Mouse (Mus musculus): ENCODE data around the gene Ranbp17. TPM values are rescaled to one million over a fixed set of nuclear protein-coding genes. Genes with fewer than 3 reads are reported as not detected.

Ranbp17 gene
- polyA plus RNA-seq, 1 experiment from 2014 or later, result 5.7 TPM

DNA sequence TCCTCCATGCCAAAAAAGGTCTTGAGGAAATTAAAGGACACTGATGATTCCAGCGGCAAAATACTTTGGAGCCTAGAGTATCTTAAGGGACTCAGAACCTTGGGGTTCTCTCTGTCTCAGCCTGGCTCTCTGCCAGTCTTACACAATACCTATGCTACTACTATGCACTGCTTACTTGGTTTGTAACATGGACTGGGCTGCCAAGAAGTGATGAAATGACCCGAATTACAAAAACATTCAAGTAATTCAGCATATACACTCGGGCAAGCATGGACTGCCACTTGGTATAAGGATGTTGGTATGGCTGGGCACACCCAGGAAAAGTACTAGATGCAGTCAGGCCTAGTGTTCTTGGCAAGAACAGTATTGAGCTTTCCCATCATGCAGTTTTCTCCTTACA, 114.8 kb downstream of the Ranbp17 start:
- Histone ChIP-seq H3K9me3 (no peaks in the 10 kb centered on the region), H3K27me3 (no peaks in the 10 kb centered on the region), H3K4me1 (no peaks in the 10 kb centered on the region), H3K36me3 (no peaks in the 10 kb centered on the region), H3K9ac (no peak overlapping the region), H3K4me3 (no peak overlapping the region), H3K27ac (no peak overlapping the region), H3K4me2 (replicated peaks) (no peak overlapping the region)
- WGBS, result 88% methylated on average over 3 of the region's 3 CpGs
- ATAC-seq (ENCODE audit: low FRiP score, low read depth), result no peak

DNA sequence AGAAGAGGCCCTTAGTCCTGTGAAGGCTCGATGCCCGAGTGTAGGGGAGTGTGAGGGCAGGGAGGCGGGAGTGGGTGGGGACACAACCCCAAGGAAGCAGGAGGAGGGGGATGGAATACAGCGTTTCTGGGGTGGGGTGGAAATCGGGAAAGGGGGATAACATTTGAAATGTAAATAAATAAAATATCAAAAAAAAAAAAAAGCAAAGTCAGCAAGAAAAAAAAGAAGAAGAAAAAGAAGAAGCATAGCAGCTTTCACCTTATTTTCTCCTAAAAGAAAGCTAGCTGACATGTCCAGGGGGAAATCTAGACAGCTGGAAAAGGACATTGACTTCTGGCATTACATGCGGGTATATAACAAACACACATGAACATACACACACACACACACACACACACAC, 117.3 kb downstream of the Ranbp17 start:
- Histone ChIP-seq H3K9ac (no peak overlapping the region), H3K27me3 (no peaks in the 10 kb centered on the region), H3K4me2 (replicated peaks) (no peak overlapping the region), H3K36me3 (no peaks in the 10 kb centered on the region), H3K4me3 (no peak overlapping the region), H3K27ac (no peak overlapping the region), H3K4me1 (no peaks in the 10 kb centered on the region), H3K9me3 (no peaks in the 10 kb centered on the region)
- WGBS, result 91% methylated on average over 6 of the region's 6 CpGs
- no peak for ATAC-seq (ENCODE audit: low FRiP score, low read depth)

DNA sequence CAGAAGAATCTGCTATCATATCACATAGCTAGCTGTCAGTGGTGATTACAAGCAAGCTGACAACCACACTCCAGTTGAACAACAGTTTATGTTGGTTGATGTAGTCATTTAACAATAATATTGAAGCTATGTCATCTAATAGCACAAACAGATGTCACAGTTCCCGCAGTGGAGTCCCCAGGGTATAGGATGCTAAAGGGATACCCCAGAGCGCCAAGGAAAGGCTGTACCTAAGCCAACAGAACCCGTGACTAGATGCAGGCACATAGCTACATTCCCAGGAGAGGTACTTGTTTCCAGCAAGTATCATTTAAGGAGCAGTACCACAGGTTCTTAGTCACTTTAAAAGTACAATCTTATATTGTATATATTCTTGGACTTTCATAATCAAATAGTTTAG, 119.5 kb downstream of the Ranbp17 start:
- Histone ChIP-seq H3K9ac (no peak overlapping the region), H3K27ac (no peak overlapping the region), H3K36me3 (no peaks in the 10 kb centered on the region), H3K4me3 (no peak overlapping the region), H3K9me3 (no peaks in the 10 kb centered on the region), H3K4me1 (no peaks in the 10 kb centered on the region), H3K4me2 (replicated peaks) (no peak overlapping the region), H3K27me3 (no peaks in the 10 kb centered on the region)
- 76% methylated on average over 3 of the region's 3 CpGs for WGBS
- no peak for ATAC-seq (ENCODE audit: low FRiP score, low read depth)

DNA sequence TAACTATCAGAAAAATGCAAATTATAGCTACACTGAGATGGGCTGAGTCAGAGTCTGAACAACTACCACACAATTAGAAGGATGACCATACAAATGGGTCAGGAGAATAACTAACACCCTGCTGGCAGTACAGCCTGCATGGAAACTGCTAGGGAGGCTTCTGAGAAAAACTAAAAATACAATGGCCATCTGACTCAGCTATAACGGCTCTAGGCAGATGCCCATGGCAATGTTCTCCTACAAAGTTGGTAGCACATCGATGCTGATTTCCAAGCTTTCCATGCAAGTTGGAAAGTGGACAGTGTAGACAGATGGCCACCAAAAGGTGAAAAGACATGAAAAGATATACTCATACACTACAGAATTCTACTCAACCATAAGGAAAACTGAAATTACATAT, 124.9 kb downstream of the Ranbp17 start:
- H3K27me3 ChIP-seq, result no peaks in the 10 kb centered on the region
- no peak overlapping the region for H3K9ac ChIP-seq
- no peaks in the 10 kb centered on the region for H3K36me3 ChIP-seq
- no peak for ATAC-seq (ENCODE audit: low FRiP score, low read depth)
- no peak overlapping the region for H3K4me3 ChIP-seq
- no peaks in the 10 kb centered on the region for H3K9me3 ChIP-seq
- no peak overlapping the region for H3K27ac ChIP-seq
- H3K4me1 ChIP-seq, result no peaks in the 10 kb centered on the region
- no peak overlapping the region for H3K4me2 ChIP-seq (replicated peaks)
- WGBS, result 86% methylated on average over 2 of the region's 2 CpGs

DNA sequence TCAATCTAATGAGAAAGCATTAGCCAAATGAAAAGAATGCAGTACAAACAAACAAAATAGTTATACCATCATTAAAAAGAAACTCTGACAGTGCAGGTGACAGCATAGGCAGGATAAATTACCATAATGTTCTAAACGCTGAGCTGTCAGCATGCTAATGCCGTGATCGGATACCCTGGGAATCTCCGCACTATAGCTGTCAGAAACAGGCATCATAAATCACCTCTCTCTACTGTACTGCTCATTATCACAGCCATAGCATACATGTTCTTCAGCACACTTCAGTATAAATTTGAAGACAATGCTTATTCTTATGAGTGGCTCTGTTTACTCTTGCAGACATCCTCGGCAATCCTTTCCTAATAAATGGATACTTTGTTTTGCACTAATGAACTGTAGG, 151.7 kb downstream of the Ranbp17 start:
- Histone ChIP-seq H3K4me1 (no peaks in the 10 kb centered on the region), H3K36me3 (no peaks in the 10 kb centered on the region), H3K4me2 (replicated peaks) (no peak overlapping the region), H3K27ac (no peak overlapping the region), H3K27me3 (no peaks in the 10 kb centered on the region), H3K4me3 (no peak overlapping the region), H3K9me3 (no peaks in the 10 kb centered on the region), H3K9ac (no peak overlapping the region)
- ATAC-seq (ENCODE audit: low FRiP score, low read depth), result no peak
- 72% methylated on average over 5 of the region's 5 CpGs for whole genome bisulfite sequencing

DNA sequence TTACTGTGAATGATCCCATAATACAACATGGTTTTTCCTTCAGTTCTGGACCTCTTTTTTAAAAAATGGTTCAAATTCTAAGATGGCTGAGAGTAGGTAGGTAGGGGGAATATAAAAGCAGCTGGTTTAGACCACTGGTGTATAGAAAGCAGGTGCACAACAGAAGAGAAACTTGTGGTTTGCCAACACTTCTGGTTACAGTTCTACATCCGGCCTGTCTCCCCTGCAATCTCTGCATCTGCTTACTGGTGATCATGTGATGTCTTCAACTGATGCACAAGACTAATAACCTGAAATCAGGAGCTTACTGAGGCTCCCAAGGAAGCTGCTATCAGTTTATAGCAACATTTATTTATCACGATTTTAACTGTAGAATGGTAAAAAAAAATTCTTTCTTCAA, 164.3 kb downstream of the Ranbp17 start:
- Histone ChIP-seq H3K4me2 (replicated peaks) (no peak overlapping the region), H3K9me3 (no peaks in the 10 kb centered on the region), H3K4me1 (no peaks in the 10 kb centered on the region), H3K4me3 (no peak overlapping the region), H3K27me3 (no peaks in the 10 kb centered on the region), H3K36me3 (no peaks in the 10 kb centered on the region), H3K9ac (no peak overlapping the region), H3K27ac (no peak overlapping the region)
- WGBS, result 86% methylated on average over 2 of the region's 2 CpGs
- no peak for ATAC-seq (ENCODE audit: low FRiP score, low read depth)

DNA sequence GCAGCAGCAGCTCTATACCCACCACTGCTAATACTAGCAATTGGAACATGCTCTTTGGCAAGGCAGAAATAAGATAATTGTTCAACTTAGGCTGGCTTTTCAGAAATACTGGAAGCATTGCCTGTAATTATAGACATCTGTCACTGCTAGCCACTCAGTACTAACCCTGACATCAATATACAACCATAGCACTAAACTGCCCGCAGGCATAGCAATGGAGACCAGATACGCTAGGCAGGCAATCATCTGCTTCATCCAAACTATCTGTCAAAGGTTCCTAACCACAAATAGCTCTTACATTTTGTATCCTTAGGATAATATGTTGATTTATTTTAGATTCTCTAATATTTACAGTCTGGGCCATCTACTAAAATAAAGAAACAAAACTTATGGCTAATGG, 171.5 kb downstream of the Ranbp17 start:
- Histone ChIP-seq H3K27ac (no peak overlapping the region), H3K4me3 (no peak overlapping the region), H3K4me1 (peaks cover 4% of the 10 kb centered on the region; the same call in 1 of the 2 replicates), H3K9ac (no peak overlapping the region), H3K36me3 (no peaks in the 10 kb centered on the region), H3K4me2 (replicated peaks) (no peak overlapping the region), H3K27me3 (no peaks in the 10 kb centered on the region), H3K9me3 (no peaks in the 10 kb centered on the region)
- WGBS, result 72% methylated on average over 2 of the region's 2 CpGs
- no peak for ATAC-seq (ENCODE audit: low FRiP score, low read depth)

DNA sequence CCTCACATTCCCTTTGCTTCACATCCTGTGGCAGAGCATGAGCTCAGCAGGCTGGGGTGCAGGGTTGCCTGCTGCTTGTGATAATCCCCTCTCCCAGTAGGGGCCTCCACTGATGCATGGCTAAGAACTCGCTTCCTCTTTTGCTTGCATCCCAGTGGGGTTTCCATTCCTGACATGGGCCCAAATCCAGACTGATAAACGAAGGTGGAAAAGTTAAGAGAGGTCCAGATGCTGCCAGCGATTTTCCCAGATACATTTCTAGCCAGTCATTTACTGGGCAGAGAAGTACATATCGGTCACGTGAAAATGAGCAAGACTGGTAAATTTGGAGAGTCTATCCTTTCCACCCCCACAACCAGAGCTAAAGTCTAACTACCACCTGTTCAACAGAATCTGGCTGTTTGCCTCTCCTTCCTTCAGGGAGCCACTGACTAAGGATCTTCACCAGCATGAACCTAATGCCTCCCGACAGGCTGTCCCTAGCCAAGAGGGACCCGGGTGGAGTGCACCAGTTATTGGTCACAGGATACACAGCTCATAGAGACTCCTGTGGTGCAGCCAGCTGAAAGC, 176.9 kb downstream of the Ranbp17 start:
- no peak overlapping the region for H3K9ac ChIP-seq
- no peak overlapping the region for H3K27ac ChIP-seq
- H3K27me3 ChIP-seq, result no peaks in the 10 kb centered on the region
- peak; percentile 54; the same call in 1 of the 2 replicates for ATAC-seq (ENCODE audit: low FRiP score, low read depth)
- H3K4me2 ChIP-seq (replicated peaks), result no peak overlapping the region
- WGBS, result 41% methylated on average over 7 of the region's 7 CpGs
- no peaks in the 10 kb centered on the region for H3K9me3 ChIP-seq
- H3K4me3 ChIP-seq, result no peak overlapping the region
- H3K4me1 ChIP-seq, result 0 out of 2 replicates have a peak, but pooled peaks cover 6% of the 10 kb centered on the region
- H3K36me3 ChIP-seq, result no peaks in the 10 kb centered on the region

DNA sequence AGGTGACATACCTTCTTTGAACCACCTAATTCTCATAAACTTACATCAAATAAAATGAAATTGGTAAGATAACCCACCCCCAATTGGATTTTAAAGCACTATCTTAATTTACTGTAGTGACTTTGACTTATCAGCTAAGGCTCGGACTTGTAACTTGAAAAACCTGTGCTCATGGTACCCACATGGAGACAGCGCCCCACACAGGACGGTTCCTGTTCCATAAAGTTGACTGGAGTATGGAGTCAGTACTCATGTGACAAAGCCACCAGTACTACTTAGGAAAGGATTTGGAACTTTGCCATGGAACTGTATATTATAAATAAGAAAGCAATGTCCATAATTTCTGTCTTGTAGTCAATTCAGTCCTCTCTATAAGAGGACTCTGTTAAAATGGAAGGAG, 177.9 kb downstream of the Ranbp17 start:
- Histone ChIP-seq H3K36me3 (no peaks in the 10 kb centered on the region), H3K4me1 (0 out of 2 replicates have a peak, but pooled peaks cover 6% of the 10 kb centered on the region), H3K4me2 (replicated peaks) (no peak overlapping the region), H3K4me3 (no peak overlapping the region), H3K27me3 (no peaks in the 10 kb centered on the region), H3K27ac (no peak overlapping the region), H3K9me3 (no peaks in the 10 kb centered on the region), H3K9ac (no peak overlapping the region)
- ATAC-seq (ENCODE audit: low FRiP score, low read depth), result no peak
- WGBS, result 89% methylated on average over 3 of the region's 3 CpGs

DNA sequence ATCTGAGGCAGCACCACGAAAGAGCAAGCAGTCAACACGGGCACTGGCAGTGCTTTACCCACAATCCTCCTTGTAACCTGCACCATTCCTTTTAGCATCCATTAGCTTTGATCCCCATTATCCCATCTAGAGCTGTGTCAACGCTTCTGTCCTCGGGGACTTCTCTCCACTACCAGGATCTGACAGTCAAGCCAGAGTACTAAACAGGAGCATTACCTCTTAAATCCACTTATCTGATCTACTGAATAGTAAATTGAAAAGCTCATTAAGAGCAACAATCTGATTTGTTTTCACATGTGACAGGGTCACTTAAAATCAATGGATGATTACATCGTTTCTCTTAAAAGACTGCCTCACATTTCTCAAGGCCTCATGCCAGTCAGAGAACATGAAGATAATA, 181.4 kb downstream of the Ranbp17 start:
- Histone ChIP-seq H3K36me3 (no peaks in the 10 kb centered on the region), H3K9me3 (no peaks in the 10 kb centered on the region), H3K4me1 (0 out of 2 replicates have a peak, but pooled peaks cover 6% of the 10 kb centered on the region), H3K27me3 (no peaks in the 10 kb centered on the region), H3K27ac (no peak overlapping the region), H3K4me3 (no peak overlapping the region), H3K4me2 (replicated peaks) (no peak overlapping the region), H3K9ac (no peak overlapping the region)
- 59% methylated on average over 5 of the region's 5 CpGs for WGBS
- no peak for ATAC-seq (ENCODE audit: low FRiP score, low read depth)

DNA sequence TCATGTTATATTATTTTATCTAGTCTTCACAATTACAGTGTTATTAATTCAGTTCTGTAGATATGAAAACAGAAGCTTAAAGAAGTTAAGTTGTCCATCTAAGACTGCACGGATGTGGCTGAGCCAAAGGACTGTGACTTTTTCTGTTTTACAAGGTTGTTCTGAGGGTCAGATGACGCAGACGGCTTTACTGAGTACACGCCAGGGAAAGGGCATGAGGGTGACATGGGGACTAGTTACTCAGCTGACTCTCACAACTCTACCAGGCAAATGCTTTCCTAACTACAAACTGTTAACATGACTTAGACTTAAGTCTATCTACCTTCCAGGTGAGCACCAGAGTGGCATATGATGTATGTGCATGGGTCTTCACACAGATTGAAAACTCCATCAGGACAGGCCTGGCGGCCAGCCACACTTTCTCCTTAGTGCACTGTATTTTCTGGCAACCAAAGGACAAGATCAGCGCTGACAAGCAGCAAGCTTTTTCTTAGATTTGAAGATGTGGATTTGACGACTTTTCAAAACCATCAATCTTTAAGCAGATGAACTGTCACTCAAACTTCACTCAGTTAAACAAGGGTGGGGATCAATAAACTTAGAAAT, 194.4 kb downstream of the Ranbp17 start:
- no peaks in the 10 kb centered on the region for H3K4me1 ChIP-seq
- H3K9ac ChIP-seq, result no peak overlapping the region
- ATAC-seq (ENCODE audit: low FRiP score, low read depth), result no peak
- no peaks in the 10 kb centered on the region for H3K9me3 ChIP-seq
- no peak overlapping the region for H3K4me3 ChIP-seq
- WGBS, result 59% methylated on average over 7 of the region's 7 CpGs
- no peaks in the 10 kb centered on the region for H3K27me3 ChIP-seq
- no peak overlapping the region for H3K4me2 ChIP-seq (replicated peaks)
- H3K27ac ChIP-seq, result no peak overlapping the region
- no peaks in the 10 kb centered on the region for H3K36me3 ChIP-seq

DNA sequence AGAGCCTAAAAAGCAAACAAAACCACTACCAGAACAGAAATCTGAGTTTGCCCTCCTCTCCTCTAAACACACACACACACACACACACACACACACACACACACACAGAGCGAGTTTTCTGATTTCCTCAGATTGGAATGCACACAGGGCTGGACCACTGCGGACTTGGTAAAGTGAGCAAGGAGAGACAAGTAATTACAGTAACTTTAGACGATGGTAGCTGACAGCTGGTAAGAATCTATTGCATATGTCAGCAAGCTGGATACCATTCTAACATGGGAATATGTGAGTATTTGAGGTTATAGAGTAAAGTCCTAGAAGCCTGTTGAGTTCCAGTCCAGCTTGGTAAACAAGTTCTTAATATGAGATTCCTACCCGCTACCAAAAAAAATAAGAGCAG, 204.0 kb downstream of the Ranbp17 start:
- Histone ChIP-seq H3K36me3 (no peaks in the 10 kb centered on the region), H3K9ac (no peak overlapping the region), H3K27me3 (no peaks in the 10 kb centered on the region), H3K27ac (no peak overlapping the region), H3K9me3 (no peaks in the 10 kb centered on the region), H3K4me2 (replicated peaks) (no peak overlapping the region), H3K4me1 (no peaks in the 10 kb centered on the region), H3K4me3 (no peak overlapping the region)
- no peak for ATAC-seq (ENCODE audit: low FRiP score, low read depth)
- WGBS, result 67% methylated on average over 4 of the region's 4 CpGs

DNA sequence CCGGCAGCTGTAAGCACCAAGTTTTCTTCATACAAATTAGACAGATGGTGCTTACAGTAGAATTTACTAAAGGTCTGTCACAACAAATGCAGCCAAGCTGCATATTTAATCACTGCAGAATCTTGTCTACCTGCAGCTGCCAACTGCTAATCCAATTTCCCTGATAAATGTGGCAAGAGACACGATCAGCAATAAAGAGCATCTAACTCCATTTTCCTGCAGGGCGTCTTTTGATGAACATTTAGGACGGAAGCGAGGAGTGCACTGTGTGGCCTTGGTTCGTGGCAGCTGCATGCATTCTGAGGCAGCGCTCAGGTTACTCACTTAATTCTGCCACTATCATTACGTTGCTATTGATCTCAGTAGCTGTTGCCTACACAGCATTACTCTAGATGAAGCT, 212.7 kb downstream of the Ranbp17 start:
- Histone ChIP-seq H3K36me3 (no peaks in the 10 kb centered on the region), H3K4me2 (replicated peaks) (no peak overlapping the region), H3K9me3 (no peaks in the 10 kb centered on the region), H3K4me3 (no peak overlapping the region), H3K27me3 (no peaks in the 10 kb centered on the region), H3K27ac (no peak overlapping the region), H3K4me1 (0 out of 2 replicates have a peak, but pooled peaks cover 3% of the 10 kb centered on the region), H3K9ac (no peak overlapping the region)
- ATAC-seq (ENCODE audit: low FRiP score, low read depth), result no peak
- 28% methylated on average over 8 of the region's 8 CpGs for WGBS
